Mouse (Mus musculus): Measurements from ENCODE around the gene Pigw. TPM values are rescaled to one million over a fixed set of nuclear protein-coding genes. Genes with fewer than 3 reads are reported as not detected.

The Pigw gene
- polyA plus RNA-seq, 1 experiment from 2014 or later, result 2.6 TPM

- no peak overlapping the region for H3K9ac ChIP-seq (replicated peaks)
- H3K4me2 ChIP-seq (replicated peaks), result no peak overlapping the region
- peaks cover 8% of the 10 kb centered on the region for H3K4me1 ChIP-seq
- no peak overlapping the region for H3K4me3 ChIP-seq
- H3K27me3 ChIP-seq, result no peaks in the 10 kb centered on the region
- H3K9me3 ChIP-seq, result no peaks in the 10 kb centered on the region
- H3K27ac ChIP-seq (replicated peaks), result no peak overlapping the region
- 0 out of 2 replicates have a peak, but pooled peaks cover 5% of the 10 kb centered on the region for H3K36me3 ChIP-seq
- 78% methylated on average over 1 of the region's 1 CpGs for WGBS
- ATAC-seq (ENCODE audit: low FRiP score, low read depth), result no peak
Measured at GRCm38 (mm10) chr11:84873042-84873833, 6.8 kb downstream of the Pigw start.

DNA sequence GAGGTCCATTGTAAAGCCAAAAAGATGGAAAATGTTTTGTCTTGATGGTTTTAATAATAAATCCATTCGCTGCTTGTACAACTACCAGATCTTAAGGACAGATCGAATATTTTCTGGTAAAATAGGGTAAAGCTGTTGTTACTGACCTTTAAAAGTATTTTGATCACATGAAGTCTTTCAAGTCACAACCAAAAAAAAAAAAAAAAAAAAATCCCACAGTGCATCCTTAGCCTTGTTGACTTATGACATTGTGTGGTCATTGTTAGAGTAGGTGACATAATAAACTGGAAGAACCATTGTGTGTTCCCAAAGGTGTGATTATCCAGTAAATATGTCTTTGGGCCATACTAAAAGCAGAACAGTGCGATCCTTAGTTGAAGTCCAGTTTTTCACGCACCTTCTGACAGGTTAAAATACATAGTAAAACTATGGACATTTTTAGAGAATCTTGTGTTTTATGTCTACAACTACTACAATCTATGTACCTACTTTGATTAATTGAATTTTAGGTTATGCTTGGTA lies 8.5 kb downstream of the Pigw start:
- Histone ChIP-seq H3K4me2 (replicated peaks) (peak overlapping the region; percentile 80), H3K4me1 (peaks cover 15% of the 10 kb centered on the region), H3K36me3 (no peaks in the 10 kb centered on the region), H3K9ac (replicated peaks) (peak overlapping the region; percentile 91; the same call in 1 of the 2 replicates), H3K9me3 (no peaks in the 10 kb centered on the region), H3K27ac (replicated peaks) (peak overlapping the region; percentile 96), H3K27me3 (no peaks in the 10 kb centered on the region), H3K4me3 (peak overlapping the region; percentile 85)
- ATAC-seq (ENCODE audit: low FRiP score, low read depth), result no peak
- 79% methylated on average over 4 of the region's 4 CpGs for WGBS

DNA sequence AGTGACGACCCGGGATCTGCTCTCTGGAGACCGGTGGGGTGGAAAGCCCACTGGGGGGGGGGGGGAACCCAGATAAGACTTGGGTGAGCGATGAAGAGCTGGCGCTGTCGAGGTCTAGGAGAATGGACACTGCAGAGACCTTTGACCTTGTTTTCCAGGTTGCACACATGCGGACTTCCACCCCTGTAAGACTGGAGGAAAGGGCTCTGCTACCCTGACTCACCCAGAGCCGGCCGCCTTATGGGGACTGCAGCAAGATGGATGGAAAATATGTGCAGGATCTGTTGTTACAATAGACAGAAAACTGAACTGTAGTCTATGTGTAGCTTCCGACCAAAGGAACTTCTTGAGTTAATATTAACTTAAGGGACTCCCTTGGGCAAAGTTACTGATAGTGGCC lies 9.0 kb downstream of the Pigw start:
- H3K27me3 ChIP-seq, result no peaks in the 10 kb centered on the region
- WGBS, result under 1% methylated on average over 10 of the region's 10 CpGs
- H3K36me3 ChIP-seq, result no peaks in the 10 kb centered on the region
- peak overlapping the region; percentile 91 for H3K9ac ChIP-seq (replicated peaks)
- H3K4me2 ChIP-seq (replicated peaks), result peak overlapping the region; percentile 80
- H3K27ac ChIP-seq (replicated peaks), result peak overlapping the region; percentile 96
- H3K4me3 ChIP-seq, result peak overlapping the region; percentile 85
- ATAC-seq (ENCODE audit: low FRiP score, low read depth), result peak; percentile 39
- H3K9me3 ChIP-seq, result no peaks in the 10 kb centered on the region
- peaks cover 15% of the 10 kb centered on the region for H3K4me1 ChIP-seq

DNA sequence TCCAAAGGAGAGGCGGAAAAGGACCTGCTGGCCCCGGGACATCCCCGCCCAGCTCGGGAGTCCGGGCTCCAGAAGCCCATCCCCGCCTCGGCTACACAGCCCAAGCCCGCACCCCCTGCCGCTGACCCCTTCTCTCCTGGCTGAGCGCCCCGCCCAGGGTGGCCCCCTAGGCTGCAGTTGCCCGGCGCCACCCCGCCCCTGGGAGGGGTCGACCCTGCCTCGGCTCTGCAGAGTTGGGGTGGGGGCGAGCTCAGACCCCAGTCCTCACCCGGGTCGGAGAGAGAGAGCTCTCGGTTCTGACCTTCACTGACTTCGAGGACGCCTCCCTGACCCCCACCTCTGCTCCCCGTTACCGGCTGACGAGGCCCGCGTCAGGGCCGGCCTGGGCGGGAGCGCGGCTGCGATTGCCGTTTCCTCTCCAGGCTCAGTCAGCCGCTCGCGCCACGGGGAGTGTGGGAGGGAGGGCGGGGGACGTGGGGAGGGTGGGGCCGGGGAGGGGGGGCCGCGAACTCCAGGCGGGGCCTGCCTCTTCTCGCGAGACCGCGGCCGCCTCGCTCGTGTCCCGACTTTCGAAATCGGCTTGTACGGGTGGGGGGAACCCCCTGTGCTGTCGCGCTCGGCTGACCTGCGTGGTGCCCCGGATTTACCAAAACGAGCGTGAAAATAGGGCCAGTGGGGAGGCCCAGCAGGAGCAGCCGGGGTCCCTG lies 9.6 kb downstream of the Pigw start, which contains the start of gene Ggnbp2:
Gene Ggnbp2, minus strand, starts transcription at position 481 of the 707 bp plus-strand sequence.
- no peaks in the 10 kb centered on the region for H3K9me3 ChIP-seq
- H3K27me3 ChIP-seq, result no peaks in the 10 kb centered on the region
- H3K4me2 ChIP-seq (replicated peaks), result peak within 1 kb of the TSS; percentile 80
- H3K4me1 ChIP-seq, result peaks cover 15% of the 10 kb centered on the region
- H3K4me3 ChIP-seq, result peak within 1 kb of the TSS; percentile 85
- peak; percentile 90 for ATAC-seq (ENCODE audit: low FRiP score, low read depth)
- H3K9ac ChIP-seq (replicated peaks), result peak within 1 kb of the TSS; percentile 91
- H3K36me3 ChIP-seq, result no peaks in the 10 kb centered on the region
- H3K27ac ChIP-seq (replicated peaks), result peak within 1 kb of the TSS; percentile 96
- WGBS, result under 1% methylated on average over 51 of the region's 62 CpGs

DNA sequence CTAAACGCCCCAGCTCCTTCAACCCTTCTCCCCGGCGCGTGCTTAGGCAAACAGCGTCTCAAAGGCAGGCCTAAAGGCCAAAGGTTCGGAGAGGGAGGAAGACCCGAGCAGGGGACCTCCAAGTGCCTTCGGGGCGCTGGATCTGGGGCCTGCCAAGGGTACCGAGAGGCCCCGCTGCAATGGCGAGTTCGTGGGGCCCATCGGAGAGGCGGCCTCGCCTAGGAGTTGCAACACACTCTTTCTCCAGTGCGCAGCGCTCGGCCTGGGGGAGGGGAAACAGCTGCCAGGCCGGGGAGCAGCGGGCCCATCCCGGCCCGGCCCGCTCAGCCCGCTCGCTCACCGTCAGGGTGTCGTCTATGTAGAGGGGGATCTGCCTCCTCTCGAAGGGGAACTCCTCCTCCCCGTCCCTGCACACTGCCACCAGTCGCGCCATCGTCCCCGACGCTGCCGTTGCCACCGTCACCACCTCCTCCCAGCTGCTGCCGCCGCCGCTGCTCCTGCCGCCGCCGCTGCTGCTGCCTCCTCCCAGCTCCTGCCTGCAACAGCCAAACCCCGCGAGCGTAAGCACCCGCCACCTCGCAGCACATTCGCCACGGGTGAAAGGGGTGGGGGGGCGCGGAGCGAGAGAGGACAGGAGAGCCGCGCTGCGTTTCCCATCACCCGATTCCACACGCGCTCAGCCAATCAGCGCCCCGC lies 10.4 kb downstream of the Pigw start:
- H3K36me3 ChIP-seq, result no peaks in the 10 kb centered on the region
- peak overlapping the region; percentile 96 for H3K27ac ChIP-seq (replicated peaks)
- WGBS, result under 1% methylated on average over 51 of the region's 61 CpGs
- H3K4me2 ChIP-seq (replicated peaks), result peak overlapping the region; percentile 80
- peak overlapping the region; percentile 91 for H3K9ac ChIP-seq (replicated peaks)
- H3K27me3 ChIP-seq, result no peaks in the 10 kb centered on the region
- ATAC-seq (ENCODE audit: low FRiP score, low read depth), result peak; percentile 84
- peak overlapping the region; percentile 85 for H3K4me3 ChIP-seq
- H3K4me1 ChIP-seq, result peaks cover 15% of the 10 kb centered on the region
- H3K9me3 ChIP-seq, result no peaks in the 10 kb centered on the region

DNA sequence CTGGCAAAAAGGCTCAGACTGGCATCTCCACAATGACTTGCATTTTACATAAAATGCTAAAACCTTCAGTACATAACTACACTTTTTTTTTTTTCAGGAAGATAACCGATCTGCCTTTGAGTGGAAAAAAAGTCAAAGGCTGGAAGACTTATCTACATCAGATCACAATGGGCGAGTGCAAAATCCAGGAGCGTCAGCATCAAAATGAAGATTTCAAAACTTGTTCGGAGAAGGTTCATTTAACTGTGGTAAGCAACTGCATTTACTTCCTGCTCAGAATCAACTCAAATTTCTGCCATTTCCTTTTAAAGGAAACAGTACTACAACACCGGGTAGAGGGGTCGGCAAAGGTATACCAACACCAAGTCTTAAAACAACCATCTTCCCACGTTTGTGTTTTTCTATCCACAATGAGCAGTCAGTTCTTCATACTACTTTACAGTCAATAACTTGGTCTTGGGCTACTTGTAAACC lies 11.3 kb downstream of the Pigw start:
- Histone ChIP-seq H3K4me1 (peaks cover 15% of the 10 kb centered on the region), H3K9ac (replicated peaks) (peak overlapping the region; percentile 91), H3K9me3 (no peaks in the 10 kb centered on the region), H3K4me3 (peak overlapping the region; percentile 85), H3K27ac (replicated peaks) (0 out of 2 replicates have a peak overlapping the region, but pooled peaks have one; percentile 96), H3K27me3 (no peaks in the 10 kb centered on the region), H3K36me3 (0 out of 2 replicates have a peak, but pooled peaks cover 5% of the 10 kb centered on the region), H3K4me2 (replicated peaks) (peak overlapping the region; percentile 80)
- no peak for ATAC-seq (ENCODE audit: low FRiP score, low read depth)
- WGBS, result 21% methylated on average over 7 of the region's 7 CpGs

- Histone ChIP-seq H3K9me3 (no peaks in the 10 kb centered on the region), H3K4me1 (peaks cover 15% of the 10 kb centered on the region), H3K27ac (replicated peaks) (no peak overlapping the region), H3K9ac (replicated peaks) (no peak overlapping the region), H3K4me2 (replicated peaks) (peak overlapping the region; percentile 11; the same call in 1 of the 2 replicates), H3K36me3 (0 out of 2 replicates have a peak, but pooled peaks cover 5% of the 10 kb centered on the region), H3K4me3 (no peak overlapping the region), H3K27me3 (no peaks in the 10 kb centered on the region)
- 87% methylated on average over 2 of the region's 2 CpGs for WGBS
- no peak for ATAC-seq (ENCODE audit: low FRiP score, low read depth)
Measured at GRCm38 (mm10) chr11:84867586-84867985, 12.5 kb downstream of the Pigw start.

DNA sequence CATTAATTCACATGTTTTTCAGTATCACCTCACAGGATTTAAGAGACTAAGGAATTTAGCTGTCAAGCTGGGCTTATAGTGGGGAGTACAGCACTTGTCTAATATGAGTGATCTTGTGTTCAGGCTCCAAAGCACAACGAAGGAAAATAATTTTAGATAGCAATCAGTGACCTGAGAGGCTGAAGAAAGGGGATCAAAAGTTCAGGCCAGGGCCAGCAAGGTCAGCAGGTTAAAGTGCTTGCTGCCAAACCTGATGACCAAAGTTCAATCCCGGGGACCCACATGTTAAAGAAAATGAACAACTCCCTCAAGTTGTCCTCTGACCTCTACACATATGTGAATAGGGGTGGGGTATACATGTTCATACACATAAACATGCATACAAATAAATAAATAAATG lies 14.8 kb downstream of the Pigw start:
- Histone ChIP-seq H3K4me1 (peaks cover 13% of the 10 kb centered on the region), H3K4me2 (replicated peaks) (no peak overlapping the region), H3K4me3 (no peak overlapping the region), H3K9ac (replicated peaks) (no peak overlapping the region), H3K27me3 (no peaks in the 10 kb centered on the region), H3K27ac (replicated peaks) (no peak overlapping the region), H3K36me3 (peaks cover 10% of the 10 kb centered on the region), H3K9me3 (no peaks in the 10 kb centered on the region)
- no peak for ATAC-seq (ENCODE audit: low FRiP score, low read depth)
- WGBS, result 80% methylated on average over 2 of the region's 2 CpGs

GRCm38 (mm10) chr11:84855285-84855684 lies 24.8 kb downstream of the Pigw start:
- no peaks in the 10 kb centered on the region for H3K4me1 ChIP-seq
- H3K36me3 ChIP-seq, result peaks cover 51% of the 10 kb centered on the region
- H3K27me3 ChIP-seq, result no peaks in the 10 kb centered on the region
- H3K4me2 ChIP-seq (replicated peaks), result no peak overlapping the region
- no peak overlapping the region for H3K27ac ChIP-seq (replicated peaks)
- no peak for ATAC-seq (ENCODE audit: low FRiP score, low read depth)
- H3K4me3 ChIP-seq, result no peak overlapping the region
- H3K9ac ChIP-seq (replicated peaks), result no peak overlapping the region
- WGBS, result 94% methylated on average over 6 of the region's 6 CpGs
- no peaks in the 10 kb centered on the region for H3K9me3 ChIP-seq

- Histone ChIP-seq H3K9me3 (no peaks in the 10 kb centered on the region), H3K4me2 (replicated peaks) (no peak overlapping the region), H3K4me1 (no peaks in the 10 kb centered on the region), H3K27ac (replicated peaks) (no peak overlapping the region), H3K4me3 (no peak overlapping the region), H3K9ac (replicated peaks) (no peak overlapping the region), H3K36me3 (peaks cover 68% of the 10 kb centered on the region), H3K27me3 (no peaks in the 10 kb centered on the region)
- WGBS, result 88% methylated on average over 7 of the region's 7 CpGs
- ATAC-seq (ENCODE audit: low FRiP score, low read depth), result no peak
Measured at GRCm38 (mm10) chr11:84847475-84848090, 32.5 kb downstream of the Pigw start.

- ATAC-seq (ENCODE audit: low FRiP score, low read depth), result no peak
- WGBS, result 95% methylated on average over 15 of the region's 15 CpGs
Measured at GRCm38 (mm10) chr11:84846741-84847474, 33.2 kb downstream of the Pigw start.

More at GRCm38 (mm10) chr11:84846741-84847474, 33.2 kb downstream of the Pigw start:
- peaks cover 63% of the 10 kb centered on the region for H3K36me3 ChIP-seq
- H3K4me2 ChIP-seq (replicated peaks), result no peak overlapping the region
- no peak overlapping the region for H3K27ac ChIP-seq (replicated peaks)
- no peaks in the 10 kb centered on the region for H3K4me1 ChIP-seq
- H3K4me3 ChIP-seq, result no peak overlapping the region
- H3K9ac ChIP-seq (replicated peaks), result no peak overlapping the region
- no peaks in the 10 kb centered on the region for H3K9me3 ChIP-seq
- H3K27me3 ChIP-seq, result no peaks in the 10 kb centered on the region

All from midbrain, embryonic 12.5 days (tissue).